Mouse (Mus musculus) skeletal muscle tissue, adult 2 months (tissue): ENCODE results near the gene Rnf208.

Experiments
- DNase-seq: peaks from one replicate; pipeline ENCODE4 v3.0.0-alpha.2; 2012; ENCODE audit warnings: low read depth, low spot score

The Rnf208 gene

DNA sequence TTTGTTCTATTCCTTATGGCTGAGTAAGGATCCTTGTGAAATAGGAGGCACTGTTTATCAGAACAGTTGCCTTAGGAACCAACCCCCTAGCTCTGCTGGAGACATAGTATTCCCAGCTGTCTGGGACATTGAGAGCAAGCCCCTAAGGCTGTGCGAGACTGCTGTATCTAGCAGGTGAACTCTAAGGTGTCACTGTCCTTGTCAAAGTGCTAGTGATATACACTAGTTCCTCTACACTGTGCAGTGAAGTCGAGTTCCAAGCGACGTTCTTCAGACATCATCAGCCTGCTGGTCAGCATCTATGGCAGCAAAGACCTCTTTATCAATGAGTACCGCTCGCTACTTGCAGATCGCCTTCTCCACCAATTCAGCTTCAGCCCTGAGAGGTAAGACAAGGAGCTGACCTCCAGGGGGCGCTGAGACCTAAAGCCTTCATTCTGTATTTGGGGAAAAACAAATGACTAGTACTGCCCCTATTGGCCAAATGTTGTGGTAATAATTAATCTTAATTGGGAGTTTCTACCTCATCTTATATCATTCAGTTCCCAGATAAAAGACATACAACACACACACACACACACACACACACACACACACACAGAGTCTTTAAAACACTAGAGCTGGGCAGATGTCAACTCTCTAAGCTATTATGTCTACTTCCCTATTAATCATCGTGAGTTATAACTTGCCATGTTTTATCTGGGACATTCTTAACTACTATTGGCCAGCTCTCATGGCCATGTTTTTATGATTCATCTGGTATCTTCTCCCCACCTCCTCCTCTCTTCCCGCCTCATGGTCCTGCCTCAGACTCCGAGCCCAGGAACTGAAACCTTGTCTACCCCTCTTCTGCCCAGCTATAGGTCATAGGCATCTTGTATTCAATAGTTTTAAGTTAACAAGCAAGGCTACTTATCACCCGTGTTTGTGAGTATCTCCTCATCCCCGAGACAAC is 37.1 kb downstream of the Rnf208 start:
- no peak for DNase-seq

DNA sequence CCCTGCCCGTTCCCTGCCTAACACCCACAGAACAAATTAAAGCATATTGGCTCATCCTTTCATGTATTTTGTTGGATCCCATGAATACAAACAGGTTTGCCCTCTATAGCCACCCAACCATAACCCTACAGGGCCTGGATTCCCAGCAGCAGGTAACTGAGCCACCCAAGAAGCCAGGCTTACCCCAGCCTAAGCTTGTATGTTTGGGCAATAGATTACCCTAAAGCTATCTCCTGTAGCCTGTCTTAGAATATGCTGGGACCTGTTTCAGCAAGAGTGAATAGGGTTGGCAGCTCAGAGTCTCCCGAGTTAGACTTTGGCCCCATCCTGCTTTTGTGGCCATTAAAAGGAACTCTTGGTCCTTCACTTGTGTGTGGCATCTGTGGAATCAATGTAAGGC is 43.5 kb downstream of the Rnf208 start:
- no peak for DNase-seq

DNA sequence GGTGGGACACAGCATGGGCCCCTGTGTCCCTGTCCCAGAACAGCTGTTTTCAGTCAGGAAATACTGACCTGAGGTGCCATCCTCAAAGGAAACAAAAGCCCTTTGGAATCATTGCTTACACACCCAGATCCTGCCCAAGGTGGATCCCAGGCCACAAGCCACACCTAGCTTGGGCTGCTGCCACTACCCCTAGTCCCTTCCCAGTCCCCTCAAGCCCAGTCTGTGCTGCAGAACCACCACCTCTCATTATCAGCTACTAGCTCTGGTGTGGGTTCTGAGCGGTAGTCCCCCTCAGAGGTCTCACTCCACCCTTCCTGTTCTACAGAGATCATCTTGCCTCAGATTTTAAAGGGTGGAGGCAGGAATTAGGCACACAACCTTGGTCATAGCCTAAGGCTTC is 44.3 kb downstream of the Rnf208 start:
- DNase-seq = no peak

DNA sequence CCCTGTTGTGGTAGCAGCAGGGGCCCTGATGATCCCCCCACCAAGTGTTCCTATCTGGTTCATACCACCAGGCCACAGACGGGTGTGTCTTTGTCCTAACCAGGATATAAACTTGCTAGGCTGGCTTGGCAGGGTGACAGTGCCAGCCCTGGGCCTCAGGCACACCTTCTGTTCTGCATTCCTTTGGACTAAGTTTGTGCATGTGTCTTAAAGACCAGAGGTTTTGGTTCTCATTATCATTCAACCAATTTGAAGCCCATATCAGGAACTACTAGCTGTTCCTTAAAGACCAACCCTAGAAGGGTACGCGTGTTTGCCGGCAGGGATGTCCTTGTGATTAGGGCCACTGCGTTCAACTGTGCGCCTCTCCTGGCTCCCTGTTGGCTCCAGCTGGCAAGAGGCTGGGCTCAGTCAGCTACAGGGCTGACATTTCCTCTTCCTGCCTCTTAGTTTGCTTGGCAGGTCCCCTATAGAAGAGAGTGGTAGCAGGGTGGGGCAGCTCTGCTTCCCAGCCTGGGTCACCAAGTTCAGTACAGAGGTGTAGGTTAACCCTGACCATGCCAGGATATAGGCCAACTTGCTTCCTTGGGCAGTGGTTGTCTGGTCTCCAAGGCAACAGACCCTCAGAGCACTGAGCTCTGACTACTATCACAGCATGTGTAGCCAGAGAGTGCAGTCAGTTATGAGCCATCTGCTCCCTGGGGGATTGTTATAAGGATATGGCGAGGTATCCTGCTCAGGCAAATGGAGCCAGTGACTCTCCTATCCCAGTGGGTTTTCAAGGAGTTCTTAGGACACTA is 45.0 kb downstream of the Rnf208 start:
- no peak for DNase-seq

DNA sequence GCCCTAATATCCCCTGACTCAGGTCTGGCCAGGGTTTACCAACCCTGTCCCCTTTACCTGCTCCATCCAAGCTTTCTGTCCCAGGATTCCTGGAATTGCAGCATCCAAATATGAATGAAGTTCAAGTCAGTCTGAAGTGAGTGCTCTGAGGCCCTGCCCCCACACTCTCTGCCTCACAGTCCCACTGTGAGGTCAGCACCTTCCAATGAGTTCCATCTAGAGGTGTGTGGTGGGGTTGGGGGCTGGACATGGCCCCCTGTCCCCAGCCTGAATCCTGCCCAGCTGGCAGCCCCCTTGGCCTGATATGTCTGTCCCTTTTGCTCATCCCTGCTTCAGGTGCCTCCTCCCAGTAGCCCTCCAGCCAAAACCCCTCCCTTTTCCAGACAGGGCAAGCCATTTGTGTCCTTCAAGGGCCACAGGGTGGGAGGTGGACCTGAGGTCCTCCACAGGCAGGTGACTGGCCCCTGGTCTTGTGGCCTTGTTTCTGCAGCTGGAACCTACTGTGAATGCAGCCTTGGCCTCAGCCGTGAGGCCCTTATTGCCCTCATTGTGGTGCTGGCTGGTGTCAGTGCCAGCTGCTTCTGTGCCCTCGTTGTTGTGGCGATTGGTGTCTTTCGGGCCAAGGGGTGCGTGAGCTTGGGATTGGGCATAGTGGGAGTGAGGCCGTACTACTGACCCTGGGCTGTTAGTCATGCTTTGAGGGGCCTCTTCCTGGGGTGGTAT is 46.0 kb downstream of the Rnf208 start, which contains the start of gene Tmem210:
Gene Tmem210 (plus strand): TSS at position 219 of the 723 bp plus-strand sequence.
- no peak for DNase-seq

DNA sequence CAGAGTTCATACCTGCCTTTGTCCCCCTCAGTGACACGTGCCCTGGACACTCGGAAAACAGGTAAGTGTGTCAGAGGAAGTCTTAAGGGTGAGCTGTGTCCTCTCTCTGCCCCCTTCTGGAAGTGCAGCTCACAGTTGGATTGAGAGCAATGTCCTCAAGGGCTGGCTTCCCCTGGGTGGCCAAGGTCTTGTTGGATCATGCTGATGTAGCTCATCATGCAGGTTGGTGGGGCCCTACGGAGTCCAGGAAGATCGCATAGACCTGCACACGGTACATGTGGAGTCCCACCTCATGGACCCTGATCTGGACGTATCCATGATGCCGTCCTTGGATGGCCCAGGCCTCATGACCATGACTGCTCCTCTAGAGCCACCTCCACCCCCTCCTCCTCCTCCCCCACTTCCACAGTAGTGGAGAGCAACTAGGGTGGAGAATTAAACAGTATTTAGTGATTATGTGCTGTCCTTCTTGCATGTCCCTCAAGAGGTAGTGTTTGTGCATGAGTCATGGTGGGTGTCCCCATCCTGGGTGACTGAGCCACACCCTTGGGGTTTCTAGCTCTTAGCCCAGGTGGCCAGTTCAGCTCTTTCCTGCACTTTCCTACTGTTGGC is 46.8 kb downstream of the Rnf208 start:
- no peak for DNase-seq

DNA sequence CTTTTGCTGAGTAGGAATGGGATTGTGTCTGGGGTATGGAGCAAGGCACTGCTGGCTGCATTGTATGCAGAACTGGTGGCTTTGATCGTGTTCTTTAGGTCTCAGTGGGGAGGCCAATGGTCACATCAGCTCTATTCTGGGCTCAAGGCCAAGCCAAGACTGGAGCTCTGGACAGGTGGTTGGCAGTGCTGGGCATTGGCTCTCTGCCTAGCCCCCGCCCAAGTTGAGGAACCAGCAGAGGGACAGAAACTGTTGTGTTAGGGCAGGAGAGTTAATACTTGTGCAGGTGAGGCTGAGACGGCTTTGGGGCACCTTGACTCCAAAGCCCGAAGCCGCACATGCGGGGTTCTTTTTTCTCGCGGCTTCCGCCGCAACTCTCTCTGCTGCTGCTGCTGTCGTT is 47.6 kb downstream of the Rnf208 start, which contains the start of gene Lrrc26:
Gene Lrrc26 (plus strand): TSS at position 265 of the 400 bp plus-strand sequence.
- no peak for DNase-seq

DNA sequence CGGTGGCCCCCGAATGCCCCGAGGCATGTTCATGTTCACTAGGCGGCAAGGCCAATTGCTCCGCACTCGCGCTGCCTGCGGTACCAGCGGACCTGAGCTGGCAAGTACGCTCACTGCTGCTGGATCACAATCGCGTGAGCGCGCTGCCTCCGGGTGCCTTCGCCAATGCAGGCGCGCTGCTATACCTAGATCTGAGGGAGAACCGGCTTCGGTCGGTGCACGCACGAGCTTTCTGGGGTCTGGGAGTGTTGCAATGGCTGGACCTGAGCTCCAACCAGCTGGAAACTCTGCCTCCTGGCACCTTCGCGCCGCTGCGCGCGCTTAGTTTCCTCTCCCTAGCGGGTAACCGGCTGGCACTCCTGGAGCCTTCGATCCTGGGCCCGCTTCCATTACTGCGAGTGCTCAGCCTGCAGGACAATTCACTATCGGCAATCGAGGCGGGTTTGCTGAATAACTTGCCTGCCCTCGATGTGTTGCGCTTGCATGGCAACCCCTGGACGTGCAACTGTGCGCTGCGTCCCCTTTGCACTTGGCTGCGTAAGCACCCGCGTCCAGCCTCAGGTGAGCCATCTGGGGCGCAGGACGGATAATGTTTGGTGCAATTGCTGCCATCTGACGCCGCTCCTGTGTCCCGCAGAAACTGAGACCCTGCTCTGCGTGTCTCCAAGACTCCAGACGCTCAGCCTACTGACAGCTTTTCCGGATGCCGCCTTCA is 48.2 kb downstream of the Rnf208 start:
- no peak for DNase-seq

DNA sequence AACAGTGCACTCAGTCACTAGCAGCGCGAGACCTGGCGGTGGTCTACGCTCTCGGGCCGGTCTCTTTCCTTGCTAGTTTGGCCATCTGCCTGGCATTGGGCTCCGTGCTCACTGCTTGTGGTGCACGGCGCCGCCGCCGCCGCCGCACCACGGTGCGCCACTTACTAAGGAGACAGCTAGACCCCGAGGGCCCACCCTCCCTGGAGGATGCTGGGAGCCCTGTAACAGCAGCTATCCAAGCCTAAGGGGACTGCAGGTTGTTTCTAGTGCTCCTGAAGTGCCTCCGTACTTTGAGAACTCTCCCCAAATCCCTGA is 48.7 kb downstream of the Rnf208 start:
- DNase-seq = no peak

DNA sequence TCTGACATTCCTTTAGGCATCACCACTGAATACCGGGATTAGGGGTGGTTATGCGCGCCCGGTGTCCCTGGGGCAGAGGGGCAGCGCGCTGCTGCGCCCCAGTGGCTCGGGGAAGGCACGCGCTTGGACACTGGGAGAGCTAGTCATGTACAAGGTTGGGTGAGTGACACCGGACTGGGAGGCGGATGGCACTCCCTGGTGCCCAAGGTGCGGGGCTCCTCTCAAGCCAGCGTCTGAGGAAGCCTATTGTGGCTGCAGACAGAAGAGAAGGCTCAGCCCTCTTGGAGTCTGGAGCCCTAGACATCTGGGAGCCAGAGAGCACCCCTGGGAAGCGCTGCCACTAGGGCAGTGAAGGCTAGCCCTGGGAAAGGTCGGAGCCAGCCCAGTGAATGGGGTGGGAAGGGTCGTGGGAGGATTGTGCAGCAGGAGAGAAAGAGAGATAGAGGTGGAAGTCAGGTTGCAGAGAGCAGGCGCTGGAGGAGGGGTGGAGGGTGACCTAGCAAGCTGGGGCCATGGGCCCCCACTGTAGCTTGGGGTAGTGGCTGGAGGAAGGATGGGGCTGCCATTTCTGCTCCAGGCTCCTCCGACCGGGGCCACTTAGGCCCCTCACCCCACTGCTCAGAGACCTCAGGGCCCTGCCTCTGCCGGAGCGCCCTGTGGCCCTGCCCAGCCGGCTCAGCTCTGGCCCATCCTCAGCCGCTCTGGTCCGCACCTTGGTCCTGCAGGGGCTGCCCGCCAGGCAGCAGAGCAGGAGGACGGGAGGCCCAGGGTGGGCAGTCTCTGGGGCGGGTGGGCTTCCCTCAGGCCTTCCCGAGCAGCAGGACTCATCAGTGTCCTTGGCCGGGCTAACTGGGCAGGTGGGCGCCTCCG is 49.4 kb downstream of the Rnf208 start:
- no peak for DNase-seq

DNA sequence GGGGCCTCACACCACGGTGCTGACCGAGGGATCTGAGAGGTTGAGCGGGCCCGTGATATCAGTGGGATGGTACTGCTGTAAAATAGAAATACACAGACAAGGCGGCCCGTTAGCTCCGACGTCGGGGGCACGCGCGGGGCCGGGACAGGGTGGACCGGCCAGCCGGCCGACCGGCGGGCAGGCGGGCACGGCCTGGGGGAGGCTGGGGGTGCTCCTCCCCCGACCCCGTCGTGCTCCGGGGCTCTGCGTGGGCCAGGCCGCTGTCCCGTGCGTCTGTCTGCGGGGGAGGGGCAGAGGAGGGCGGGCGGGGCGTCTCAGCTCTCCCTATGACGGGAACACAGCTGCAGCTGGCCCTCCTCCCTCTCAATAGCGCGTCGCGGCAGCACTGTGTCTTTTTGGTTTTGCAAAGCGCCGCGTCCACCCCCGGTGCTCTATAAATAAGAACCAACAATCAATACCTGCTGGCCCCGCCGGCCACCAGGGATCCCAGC is 50.0 kb downstream of the Rnf208 start:
- no peak for DNase-seq

DNA sequence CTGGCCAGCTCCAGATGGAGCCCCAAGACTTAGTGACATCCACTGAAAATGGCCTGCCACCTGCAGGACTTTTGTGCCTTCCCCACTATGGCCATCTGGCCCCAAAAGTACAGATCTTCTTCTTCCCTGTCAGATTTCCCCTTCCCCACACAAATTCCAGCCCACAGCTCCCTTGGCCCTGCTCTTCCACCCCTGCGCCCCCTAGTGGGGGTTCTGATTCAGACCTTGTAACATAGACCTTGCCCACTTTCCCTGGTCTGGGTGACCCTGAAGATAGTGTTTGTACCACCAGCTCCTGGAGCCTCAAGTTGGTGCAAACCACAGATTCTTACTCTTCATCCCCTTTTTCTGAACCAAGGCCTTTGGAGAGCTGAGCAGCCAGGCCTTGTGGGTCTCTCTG is 50.8 kb downstream of the Rnf208 start:
- DNase-seq = peak; percentile 43

DNA sequence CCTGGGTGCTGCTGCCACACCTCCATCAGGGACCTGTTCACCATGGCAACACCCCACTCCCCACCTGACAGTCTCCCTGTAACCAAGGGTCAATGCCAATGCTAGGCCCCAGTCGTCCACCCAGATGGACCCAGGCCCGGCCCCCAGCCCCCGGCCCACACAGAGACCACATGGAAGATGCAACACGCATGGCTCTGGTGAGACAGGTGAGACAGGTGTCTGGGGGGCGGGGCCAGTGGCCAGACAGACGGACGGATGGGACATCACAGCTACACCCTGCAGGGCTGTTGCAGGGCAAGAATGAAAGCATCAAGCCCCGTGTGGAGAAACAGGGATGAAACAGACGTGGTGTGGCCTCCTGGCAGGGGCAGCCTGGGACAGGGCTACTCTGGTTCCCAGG is 51.7 kb downstream of the Rnf208 start:
- DNase-seq = no peak
